Mouse (Mus musculus): ENCODE data around the gene Gfra4. TPM values are rescaled to one million over a fixed set of nuclear protein-coding genes. Genes with fewer than 3 reads are reported as not detected.

The Gfra4 gene
- total and polyA plus RNA-seq, 3 experiments, result not detected

DNA sequence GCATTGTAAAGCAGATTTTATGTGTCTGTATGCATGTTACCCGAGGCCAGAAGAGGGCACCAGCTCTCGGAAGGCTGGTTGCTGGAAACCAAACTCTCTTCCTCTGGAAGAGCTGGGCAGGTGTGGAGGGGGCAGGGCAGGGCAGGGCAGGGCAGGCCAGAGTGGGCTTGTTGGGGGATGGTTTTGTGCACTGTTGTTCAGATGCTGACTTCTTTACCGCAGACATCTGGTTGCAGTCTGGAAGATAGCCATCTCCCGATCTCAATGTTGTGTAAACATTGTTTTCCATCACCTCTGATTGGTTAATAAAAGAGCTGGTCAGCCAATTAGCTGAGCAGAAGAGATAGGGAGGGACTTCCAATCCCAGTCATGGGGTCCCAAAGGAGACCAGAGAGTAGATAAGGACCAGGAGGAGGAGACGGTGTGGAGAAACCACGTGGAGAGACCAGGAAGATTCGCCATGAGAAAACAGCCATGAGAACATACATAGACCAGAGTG, 1.5 kb upstream of the Gfra4 start:
- no peaks in the 10 kb centered on the region for H3K9me3 ChIP-seq (replicated peaks)
- H3K4me3 ChIP-seq (ENCODE audit: low read depth, low read length), result no peak overlapping the region
- peaks cover 24% of the 10 kb centered on the region for H3K27me3 ChIP-seq (ENCODE audit: insufficient read depth, low read length)
- TF ChIP-seq TAL1 (conservative IDR thresholded peaks at IDR 0.05; ENCODE audit: low read depth, low read length), result no peak
- no peak for TF ChIP-seq GATA2 (IDR thresholded peaks at IDR 0.05; ENCODE audit: borderline replicate concordance, low read depth, low read length)
- no peak for TF ChIP-seq CTCF (IDR thresholded peaks at IDR 0.05; ENCODE audit: low read depth, low read length)
- no peak for TF ChIP-seq GATA1 (IDR thresholded peaks at IDR 0.05; ENCODE audit: borderline replicate concordance, low read length)
- TF ChIP-seq POLR2AphosphoS5 (IDR thresholded peaks at IDR 0.05; ENCODE audit: insufficient replicate concordance, low read depth, low read length), result no peak
- ATAC-seq (ENCODE audit: extremely low read depth, insufficient number of reproducible peaks, low FRiP score, poor library complexity, severe bottlenecking) (no peak), DNase-seq (ENCODE audit: low spot score) (no peak)
- H3K36me3 ChIP-seq (replicated peaks), result no peaks in the 10 kb centered on the region
- peaks cover 6% of the 10 kb centered on the region for H3K4me1 ChIP-seq (ENCODE audit: insufficient read depth, low read depth, low read length)

DNA sequence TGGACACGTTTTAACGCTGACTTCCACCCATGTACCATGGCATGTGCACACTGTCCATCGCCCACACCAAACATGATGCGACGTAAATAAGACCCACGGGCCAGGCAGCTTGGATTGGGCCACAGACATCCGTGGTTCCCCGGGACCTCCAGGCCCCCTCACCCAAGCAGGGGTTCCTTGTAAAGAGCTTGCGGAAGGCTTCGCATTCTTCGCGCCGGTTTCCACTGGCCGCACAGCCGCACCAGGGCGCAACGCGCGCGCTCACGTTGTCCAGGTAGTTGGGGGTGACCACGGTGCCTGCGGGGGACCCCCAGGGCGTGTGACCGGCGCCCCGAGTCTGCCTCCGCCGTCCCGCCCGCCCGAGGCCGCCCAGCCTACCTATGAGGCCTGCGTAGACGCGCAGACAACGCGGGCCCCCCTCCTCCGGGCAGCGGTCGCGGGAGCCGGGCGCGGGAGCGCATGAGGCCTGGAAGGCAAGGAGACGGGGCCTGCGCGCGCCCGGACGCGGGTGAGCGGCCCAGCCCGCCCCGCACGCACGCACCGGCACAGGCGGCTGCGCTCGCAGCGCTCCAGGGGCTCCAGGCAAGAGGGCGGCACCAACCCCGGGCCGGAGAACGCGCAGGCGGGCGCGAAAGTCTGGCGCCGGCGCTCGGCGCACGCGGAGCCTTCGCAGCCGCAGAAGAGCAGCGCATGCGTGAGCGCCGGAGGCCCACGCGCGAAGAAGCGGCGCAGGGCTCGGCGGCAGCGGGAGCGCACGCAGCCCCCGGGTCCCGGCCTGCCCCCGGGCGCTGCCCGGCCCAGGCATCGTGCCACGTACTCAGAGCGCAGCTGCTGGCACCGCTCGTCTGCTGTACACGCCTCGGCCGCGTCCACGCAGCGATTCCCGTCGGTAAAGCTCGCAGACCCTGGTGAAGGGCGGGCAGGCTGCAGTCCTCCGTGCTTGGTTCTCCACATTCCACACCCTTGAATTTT, 1.7 kb downstream of the Gfra4 start:
- Histone ChIP-seq H3K27me3 (ENCODE audit: insufficient read depth, low read length) (peaks cover 34% of the 10 kb centered on the region), H3K4me1 (ENCODE audit: insufficient read depth, low read depth, low read length) (peaks cover 6% of the 10 kb centered on the region), H3K4me3 (ENCODE audit: low read depth, low read length) (no peak overlapping the region), H3K36me3 (replicated peaks) (no peaks in the 10 kb centered on the region), H3K9me3 (replicated peaks) (no peaks in the 10 kb centered on the region)
- no peak for ATAC-seq (ENCODE audit: extremely low read depth, insufficient number of reproducible peaks, low FRiP score, poor library complexity, severe bottlenecking)
- TF ChIP-seq GATA1 (IDR thresholded peaks at IDR 0.05; ENCODE audit: borderline replicate concordance, low read length) (no peak), TAL1 (conservative IDR thresholded peaks at IDR 0.05; ENCODE audit: low read depth, low read length) (no peak), POLR2AphosphoS5 (IDR thresholded peaks at IDR 0.05; ENCODE audit: insufficient replicate concordance, low read depth, low read length) (no peak), CTCF (IDR thresholded peaks at IDR 0.05; ENCODE audit: low read depth, low read length) (no peak), GATA2 (IDR thresholded peaks at IDR 0.05; ENCODE audit: borderline replicate concordance, low read depth, low read length) (no peak)
- DNase-seq (ENCODE audit: low spot score), result no peak

DNA sequence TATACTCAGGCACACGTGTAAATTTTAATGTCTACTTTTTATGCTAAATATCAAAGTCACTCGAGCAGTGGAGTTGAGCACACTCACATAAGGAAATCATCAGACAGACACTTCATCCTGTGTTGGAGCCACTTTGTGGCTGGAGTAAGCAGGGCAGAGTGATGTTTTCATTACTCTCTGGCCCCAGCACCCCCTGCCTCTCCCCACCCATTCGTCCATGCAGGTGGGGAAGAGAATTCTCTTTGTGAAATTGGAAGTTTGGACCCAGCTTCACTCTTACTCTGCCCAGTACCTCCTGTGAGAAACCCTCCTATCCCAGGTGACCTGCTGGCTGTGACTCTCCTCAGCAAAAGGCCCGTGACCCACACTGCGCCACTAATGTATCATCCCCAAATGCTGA, 4.2 kb downstream of the Gfra4 start:
- no peak for TF ChIP-seq GATA2 (IDR thresholded peaks at IDR 0.05; ENCODE audit: borderline replicate concordance, low read depth, low read length)
- no peak for TF ChIP-seq TAL1 (conservative IDR thresholded peaks at IDR 0.05; ENCODE audit: low read depth, low read length)
- no peak for TF ChIP-seq GATA1 (IDR thresholded peaks at IDR 0.05; ENCODE audit: borderline replicate concordance, low read length)
- no peak for TF ChIP-seq POLR2AphosphoS5 (IDR thresholded peaks at IDR 0.05; ENCODE audit: insufficient replicate concordance, low read depth, low read length)
- no peak for TF ChIP-seq CTCF (IDR thresholded peaks at IDR 0.05; ENCODE audit: low read depth, low read length)
- DNase-seq (ENCODE audit: low spot score), result no peak
- no peaks in the 10 kb centered on the region for H3K36me3 ChIP-seq (replicated peaks)
- ATAC-seq (ENCODE audit: extremely low read depth, insufficient number of reproducible peaks, low FRiP score, poor library complexity, severe bottlenecking), result no peak
- peaks cover 39% of the 10 kb centered on the region for H3K27me3 ChIP-seq (ENCODE audit: insufficient read depth, low read length)
- H3K9me3 ChIP-seq (replicated peaks), result no peaks in the 10 kb centered on the region
- H3K4me3 ChIP-seq (ENCODE audit: low read depth, low read length), result no peak overlapping the region
- no peaks in the 10 kb centered on the region for H3K4me1 ChIP-seq (ENCODE audit: insufficient read depth, low read depth, low read length)

DNA sequence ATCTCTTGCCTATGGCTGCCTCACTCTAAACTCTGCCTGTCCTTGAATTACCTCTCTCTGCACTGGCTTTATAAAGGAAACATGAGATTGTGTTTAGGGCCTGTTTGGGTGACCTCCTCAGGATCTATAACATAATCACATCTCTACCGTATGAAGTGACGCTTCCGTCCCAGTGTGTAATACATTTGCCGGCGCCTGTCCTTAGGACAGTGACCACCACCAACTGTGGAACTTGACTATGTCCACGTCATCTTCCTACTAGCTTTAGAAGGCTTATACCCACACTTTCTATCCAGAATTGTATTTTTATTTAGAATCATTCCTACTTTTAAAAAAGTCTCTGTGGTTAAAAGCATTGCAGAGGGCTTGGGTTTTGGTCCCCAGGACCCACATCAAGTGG, 4.7 kb downstream of the Gfra4 start:
- peaks cover 39% of the 10 kb centered on the region for H3K27me3 ChIP-seq (ENCODE audit: insufficient read depth, low read length)

DNA sequence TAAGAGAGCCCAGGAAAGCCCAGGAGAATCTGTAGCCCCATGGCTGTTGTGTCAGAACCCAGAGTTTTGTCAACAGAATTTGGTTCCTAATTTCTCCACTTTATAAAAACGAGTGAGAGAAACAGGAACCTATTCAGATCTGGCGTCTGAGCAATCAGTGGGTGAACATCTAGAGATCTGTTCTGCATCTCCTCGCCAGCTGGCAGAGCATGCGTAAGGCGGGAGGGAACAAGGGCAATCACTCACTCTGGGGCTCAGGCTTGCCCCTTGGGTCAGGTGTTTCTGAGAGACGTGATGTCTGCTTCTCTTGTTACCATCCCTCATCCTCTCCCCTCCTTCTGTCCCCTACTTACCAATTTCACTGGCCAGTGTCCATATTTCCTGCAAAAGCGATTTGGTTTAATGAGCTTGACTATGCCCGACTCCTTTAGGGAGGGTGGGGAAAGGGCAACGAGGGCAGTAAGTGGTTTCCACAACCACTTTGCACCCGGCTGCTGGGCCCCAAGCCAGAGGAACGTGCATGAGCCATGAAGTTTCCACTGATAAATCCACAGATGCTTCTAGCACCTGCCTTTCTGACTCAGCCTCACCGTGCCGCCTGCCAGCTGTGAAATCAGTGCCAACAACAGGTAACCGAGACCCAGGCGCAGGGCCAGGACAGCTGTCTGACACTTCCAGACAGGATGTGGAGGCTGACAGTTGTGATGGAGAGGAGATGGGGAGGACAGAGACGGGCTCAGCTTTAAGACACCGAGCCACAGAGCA, 5.5 kb downstream of the Gfra4 start:
- ATAC-seq (ENCODE audit: extremely low read depth, insufficient number of reproducible peaks, low FRiP score, poor library complexity, severe bottlenecking), result no peak
- Histone ChIP-seq H3K4me1 (ENCODE audit: insufficient read depth, low read depth, low read length) (no peaks in the 10 kb centered on the region), H3K27me3 (ENCODE audit: insufficient read depth, low read length) (peaks cover 33% of the 10 kb centered on the region)

More for the DNA sequence above, 4.7 kb downstream of the Gfra4 start:
- DNase-seq (ENCODE audit: low spot score) (no peak), ATAC-seq (ENCODE audit: extremely low read depth, insufficient number of reproducible peaks, low FRiP score, poor library complexity, severe bottlenecking) (no peak)
- no peaks in the 10 kb centered on the region for H3K9me3 ChIP-seq (replicated peaks)
- no peak for TF ChIP-seq CTCF (IDR thresholded peaks at IDR 0.05; ENCODE audit: low read depth, low read length)
- no peak for TF ChIP-seq TAL1 (conservative IDR thresholded peaks at IDR 0.05; ENCODE audit: low read depth, low read length)
- no peak for TF ChIP-seq GATA1 (IDR thresholded peaks at IDR 0.05; ENCODE audit: borderline replicate concordance, low read length)
- no peak for TF ChIP-seq GATA2 (IDR thresholded peaks at IDR 0.05; ENCODE audit: borderline replicate concordance, low read depth, low read length)
- TF ChIP-seq POLR2AphosphoS5 (IDR thresholded peaks at IDR 0.05; ENCODE audit: insufficient replicate concordance, low read depth, low read length), result no peak
- H3K4me1 ChIP-seq (ENCODE audit: insufficient read depth, low read depth, low read length), result no peaks in the 10 kb centered on the region
- no peaks in the 10 kb centered on the region for H3K36me3 ChIP-seq (replicated peaks)
- no peak overlapping the region for H3K4me3 ChIP-seq (ENCODE audit: low read depth, low read length)

More for the DNA sequence above, 5.5 kb downstream of the Gfra4 start:
- Histone ChIP-seq H3K36me3 (replicated peaks) (no peaks in the 10 kb centered on the region), H3K4me3 (ENCODE audit: low read depth, low read length) (no peak overlapping the region), H3K9me3 (replicated peaks) (no peaks in the 10 kb centered on the region)
- no peak for DNase-seq (ENCODE audit: low spot score)
- TF ChIP-seq TAL1 (conservative IDR thresholded peaks at IDR 0.05; ENCODE audit: low read depth, low read length) (no peak), POLR2AphosphoS5 (IDR thresholded peaks at IDR 0.05; ENCODE audit: insufficient replicate concordance, low read depth, low read length) (no peak), GATA2 (IDR thresholded peaks at IDR 0.05; ENCODE audit: borderline replicate concordance, low read depth, low read length) (no peak), GATA1 (IDR thresholded peaks at IDR 0.05; ENCODE audit: borderline replicate concordance, low read length) (no peak), CTCF (IDR thresholded peaks at IDR 0.05; ENCODE audit: low read depth, low read length) (no peak)

All from G1E (cell line).